Mouse (Mus musculus): ENCODE results near the gene Btn2a2. TPM values are rescaled to one million over a fixed set of nuclear protein-coding genes. Genes with fewer than 3 reads are reported as not detected.

The Btn2a2 gene
- total and polyA plus RNA-seq, 3 experiments: 1.2 to 2.1 (median 1.3) TPM

DNA sequence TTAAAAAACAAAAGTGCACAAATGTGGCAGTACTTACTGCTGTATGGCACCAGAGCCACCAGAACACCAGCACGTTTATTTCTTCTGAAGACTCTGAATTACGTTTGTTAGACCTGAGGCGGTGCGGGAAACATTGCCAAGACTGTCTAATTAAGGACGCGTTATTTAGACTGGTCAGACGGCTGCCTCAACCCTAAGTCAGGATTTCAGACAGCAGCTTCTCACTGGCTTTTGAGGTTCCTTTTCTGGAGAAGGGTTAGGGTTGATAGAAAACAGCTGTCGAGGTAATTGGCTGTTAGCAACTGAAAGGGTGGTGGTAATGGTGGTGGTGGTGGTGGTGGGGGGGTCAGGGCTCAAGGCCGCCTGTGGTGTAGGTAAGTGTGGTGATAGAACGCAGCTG lies 10.0 kb upstream of the Btn2a2 start:
- H3K36me3 ChIP-seq (replicated peaks in 1 of 2; ENCODE audit: control insufficient read depth in 1 of 2, insufficient read depth in 1 of 2, low read length in 1 of 2): no peaks in the 10 kb centered on the region
- no peaks in the 10 kb centered on the region for H3K79me2 ChIP-seq (replicated peaks; ENCODE audit: control insufficient read depth, extremely low read depth, insufficient read depth, poor library complexity, severe bottlenecking)
- peak; percentile 28 for DNase-seq (ENCODE audit: extremely low read depth)
- no peak overlapping the region for H3K27ac ChIP-seq (ENCODE audit: insufficient read depth, low read depth)
- H3K4me2 ChIP-seq (ENCODE audit: insufficient read depth, low read depth, poor library complexity, severe bottlenecking): peak overlapping the region; percentile 67
- TF ChIP-seq PAX5 (IDR thresholded peaks at IDR 0.05; ENCODE audit: low read length): no peak
- no peak for TF ChIP-seq ZC3H11A (IDR thresholded peaks at IDR 0.05; ENCODE audit: low read depth, low read length)
- TF ChIP-seq HCFC1 (IDR thresholded peaks at IDR 0.05; ENCODE audit: low read depth, low read length): no peak
- 0 out of 2 replicates have a peak, but pooled peaks have one; percentile 41 for TF ChIP-seq SIN3A (IDR thresholded peaks at IDR 0.05; ENCODE audit: low read length)
- H3K9me3 ChIP-seq (replicated peaks; ENCODE audit: low read length): peaks cover 2% of the 10 kb centered on the region
- H3K27me3 ChIP-seq (replicated peaks): no peaks in the 10 kb centered on the region
- dilution Hi-C loops (cut with MboI; ENCODE audit: extremely low pct_ligation_motif_present, extremely low pct_unique_long_range_greater_than_20kb, low sequenced_read_pairs): no loop called here
- in situ Hi-C loops (cut with MboI; ENCODE audit: low pct_ligation_motif_present, low pct_unique_long_range_greater_than_20kb, low sequenced_read_pairs): no loop called here
- H3K9ac ChIP-seq (ENCODE audit: insufficient read depth, low read depth): no peak overlapping the region; the same call in 1 of the 2 replicates
- peaks cover 0 to 3% of the 10 kb centered on the region in 2 experiments; a peak in 2 of 4 replicates for H3K4me1 ChIP-seq (ENCODE audit: control insufficient read depth in 1 of 2, insufficient read depth in 2 of 2)
- peak overlapping the region; percentile 2 to 53 (median 9) for H3K4me3 ChIP-seq (replicated peaks in 1 of 3; ENCODE audit: low read depth in 2 of 3, low read length in 2 of 3, poor library complexity in 1 of 3)

DNA sequence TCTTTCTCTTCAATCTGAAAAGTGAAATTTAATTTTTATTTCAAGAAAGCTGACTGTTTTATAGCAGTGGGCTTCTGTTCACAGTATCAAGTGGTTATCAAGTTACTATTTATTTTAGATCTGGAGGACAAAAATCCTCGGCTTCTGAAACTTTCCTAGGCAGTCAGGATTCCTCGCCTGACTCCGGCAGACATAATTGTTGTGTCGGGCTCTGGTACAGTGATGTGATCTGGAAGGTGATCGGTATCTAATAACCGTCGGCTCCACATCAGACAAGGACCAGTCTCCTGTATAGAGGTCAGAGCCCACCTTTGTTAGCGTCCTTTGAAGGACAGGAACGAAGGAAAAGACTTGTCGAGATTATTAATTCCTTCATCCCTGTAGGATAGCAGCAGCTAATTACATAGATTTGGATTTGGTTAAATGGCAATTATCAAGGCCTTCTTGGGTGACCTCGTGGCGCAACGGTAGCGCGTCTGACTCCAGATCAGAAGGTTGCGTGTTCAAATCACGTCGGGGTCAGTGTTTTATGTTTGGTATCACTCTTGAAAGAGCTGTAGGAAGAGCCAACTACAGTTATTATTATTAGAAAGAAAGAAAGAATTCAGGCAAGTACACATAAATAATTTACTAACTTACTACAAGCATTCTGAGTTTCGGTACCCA lies 9.1 kb upstream of the Btn2a2 start:
- dilution Hi-C loops (cut with MboI; ENCODE audit: extremely low pct_ligation_motif_present, extremely low pct_unique_long_range_greater_than_20kb, low sequenced_read_pairs): no loop called here
- Histone ChIP-seq H3K4me2 (ENCODE audit: insufficient read depth, low read depth, poor library complexity, severe bottlenecking) (no peak overlapping the region), H3K27me3 (replicated peaks) (no peaks in the 10 kb centered on the region), H3K36me3 (replicated peaks in 1 of 2; ENCODE audit: control insufficient read depth in 1 of 2, insufficient read depth in 1 of 2, low read length in 1 of 2) (no peaks in the 10 kb centered on the region), H3K4me3 (replicated peaks in 1 of 3; ENCODE audit: low read depth in 2 of 3, low read length in 2 of 3, poor library complexity in 1 of 3) (peak overlapping the region; percentile 22 to 53 (median 36)), H3K9me3 (replicated peaks; ENCODE audit: low read length) (peaks cover 2% of the 10 kb centered on the region), H3K79me2 (replicated peaks; ENCODE audit: control insufficient read depth, extremely low read depth, insufficient read depth, poor library complexity, severe bottlenecking) (no peaks in the 10 kb centered on the region), H3K4me1 (ENCODE audit: control insufficient read depth in 1 of 2, insufficient read depth in 2 of 2) (peaks cover 0 to 3% of the 10 kb centered on the region in 2 experiments; a peak in 2 of 4 replicates), H3K27ac (ENCODE audit: insufficient read depth, low read depth) (no peak overlapping the region), H3K9ac (ENCODE audit: insufficient read depth, low read depth) (no peak overlapping the region; the same call in 1 of the 2 replicates)
- in situ Hi-C loops (cut with MboI; ENCODE audit: low pct_ligation_motif_present, low pct_unique_long_range_greater_than_20kb, low sequenced_read_pairs): no loop called here
- TF ChIP-seq POLR2A (IDR thresholded peaks at IDR 0.05; ENCODE audit: low read depth, low read length) (no peak), ZNF384 (IDR thresholded peaks at IDR 0.05; ENCODE audit: low read depth, low read length) (no peak), MAFK (IDR thresholded peaks at IDR 0.05; ENCODE audit: insufficient replicate concordance, low read length) (peak; percentile 95), IRF4 (IDR thresholded peaks at IDR 0.05; ENCODE audit: low read depth, low read length) (no peak), CHD1 (IDR thresholded peaks at IDR 0.05; ENCODE audit: low read depth, low read length) (no peak), E2F4 (IDR thresholded peaks at IDR 0.05; ENCODE audit: insufficient replicate concordance, low read depth, low read length) (0 out of 2 replicates have a peak, but pooled peaks have one; percentile 56), JUN (IDR thresholded peaks at IDR 0.05; ENCODE audit: insufficient read depth, low read depth, low read length) (no peak), JUND (conservative IDR thresholded peaks at IDR 0.05; ENCODE audit: low read depth, low read length) (no peak), MAX (IDR thresholded peaks at IDR 0.05; ENCODE audit: low read length) (no peak), MEF2A (IDR thresholded peaks at IDR 0.05; ENCODE audit: borderline replicate concordance, low read depth, low read length) (no peak), KAT2A (IDR thresholded peaks at IDR 0.05; ENCODE audit: insufficient replicate concordance, low read length) (0 out of 2 replicates have a peak, but pooled peaks have one; percentile 53), NELFE (IDR thresholded peaks at IDR 0.05; ENCODE audit: low read depth, low read length) (no peak), EP300 (IDR thresholded peaks at IDR 0.05; ENCODE audit: low read length) (no peak), ZC3H11A (IDR thresholded peaks at IDR 0.05; ENCODE audit: low read depth, low read length) (no peak), NRF1 (IDR thresholded peaks at IDR 0.05; ENCODE audit: low read depth, low read length) (peak; percentile 58; the same call in 1 of the 2 replicates), ZKSCAN1 (IDR thresholded peaks at IDR 0.05; ENCODE audit: borderline replicate concordance, low read depth, low read length) (no peak), MYC (IDR thresholded peaks at IDR 0.05; ENCODE audit: low read depth, low read length) (no peak; the same call in 1 of the 2 replicates), UBTF (IDR thresholded peaks at IDR 0.05; ENCODE audit: low read depth, low read length) (no peak), POLR2AphosphoS2 (IDR thresholded peaks at IDR 0.05; ENCODE audit: low read depth, low read length) (no peak), RCOR1 (conservative IDR thresholded peaks at IDR 0.05; ENCODE audit: low read depth, low read length) (no peak), TBP (conservative IDR thresholded peaks at IDR 0.05; ENCODE audit: low read depth, low read length) (peak; percentile 100), USF1 (IDR thresholded peaks at IDR 0.05; ENCODE audit: low read depth, low read length) (no peak), MAZ (IDR thresholded peaks at IDR 0.05; ENCODE audit: low read depth, low read length) (no peak), HCFC1 (IDR thresholded peaks at IDR 0.05; ENCODE audit: low read depth, low read length) (no peak), ELF1 (IDR thresholded peaks at IDR 0.05; ENCODE audit: low read depth, low read length) (peak; percentile 93), CTCF (conservative IDR thresholded peaks at IDR 0.05 in 1 of 2, IDR thresholded peaks at IDR 0.05 in 1 of 2; ENCODE audit: low read depth in 2 of 2, low read length in 2 of 2) (no peak), MXI1 (IDR thresholded peaks at IDR 0.05; ENCODE audit: low read depth, low read length) (0 out of 2 replicates have a peak, but pooled peaks have one; percentile 2), TCF12 (IDR thresholded peaks at IDR 0.05; ENCODE audit: low read depth, low read length) (no peak)
- peak; percentile 75 for DNase-seq (ENCODE audit: extremely low read depth)
